Mouse (Mus musculus) liver, adult 2 months (tissue): ENCODE results near the gene Adamtsl4.
A peak's percentile ranks its signal among the peaks of the same experiment; 100 is the strongest.

Experiments used
- CTCF ChIP-seq: fragments of 200-500 bp; IDR thresholded peaks from 2 replicates; pipeline ENCODE4 v1.5.1; 2011; ENCODE audit warnings: low read depth, low read length, control low read depth
- POLR2A ChIP-seq: fragments of 200-500 bp; IDR thresholded peaks from 2 replicates; pipeline ENCODE4 v1.6.1; 2011; ENCODE audit warnings: low read length, control low read depth; ENCODE audit not compliant: insufficient read depth; ENCODE audit errors: extremely low read depth

- peak; percentile 96 for TF ChIP-seq CTCF
- TF ChIP-seq POLR2A, result no peak
These were observed 10.8 kb downstream of the Adamtsl4 start for GRCm38 (mm10) chr3:95676745-95677419.
